Mouse (Mus musculus) liver, postnatal 0 days (tissue): Measurements from ENCODE around the gene Hoxa5. TPM values are rescaled to one million over a fixed set of nuclear protein-coding genes. Genes with fewer than 3 reads are reported as not detected.

ENCODE experiments used
- ATAC-seq: fragments of 200-750 bp; cut with Nextera tagmentation; 2 replicates; pipeline ENCODE4 v1.8.0; 2017; ENCODE audit warnings: mild to moderate bottlenecking, moderate library complexity
- DNase-seq: peaks from one replicate; pipeline ENCODE4 v3.0.0-alpha.2; 2016
- H3K27ac ChIP-seq: fragments of 300-500 bp; sonication (generic); 2 replicates; pipeline ENCODE4 v1.5.1; 2014; ENCODE audit warnings: antibody characterized with exemption, moderate library complexity, mild to moderate bottlenecking, low read depth
- H3K27me3 ChIP-seq: fragments of 300-500 bp; sonication (generic); 2 replicates; pipeline ENCODE4 v1.6.1; 2014; ENCODE audit warnings: low read length, control low read depth, mixed read lengths; ENCODE audit not compliant: insufficient read depth
- H3K36me3 ChIP-seq: fragments of 300-500 bp; sonication (generic); replicated peaks from 2 replicates; pipeline ENCODE4 v1.6.1; 2014; ENCODE audit warnings: mild to moderate bottlenecking, control low read depth, low read length, moderate library complexity, mixed read lengths; ENCODE audit not compliant: insufficient read depth
- H3K4me1 ChIP-seq: fragments of 300-500 bp; sonication (generic); 2 replicates; pipeline ENCODE4 v1.6.1; 2014; ENCODE audit warnings: antibody characterized with exemption, mild to moderate bottlenecking, control low read depth; ENCODE audit not compliant: insufficient read depth
- H3K4me2 ChIP-seq: fragments of 300-500 bp; sonication (generic); 2 replicates; pipeline ENCODE4 v1.6.1; 2014; ENCODE audit warnings: low read depth, mild to moderate bottlenecking, low read length, moderate library complexity, mixed read lengths
- H3K4me3 ChIP-seq: fragments of 300-500 bp; sonication (generic); 2 replicates; pipeline ENCODE4 v1.5.1; 2014; ENCODE audit warnings: low read depth, low read length
- H3K9ac ChIP-seq: fragments of 300-500 bp; sonication (generic); replicated peaks from 2 replicates; pipeline ENCODE4 v1.6.1; 2014; ENCODE audit warnings: mild to moderate bottlenecking, moderate library complexity
- H3K9me3 ChIP-seq: fragments of 300-500 bp; sonication (generic); 2 replicates; pipeline ENCODE4 v1.6.1; 2016; ENCODE audit warnings: mild to moderate bottlenecking, control low read depth, low read length, mixed read lengths
- CTCF ChIP-seq: sonication (generic); IDR thresholded peaks from 2 replicates; pipeline ENCODE4 v1.5.1; 2016; ENCODE audit warnings: antibody characterized with exemption, low read depth
- EP300 ChIP-seq: IDR thresholded peaks from 2 replicates; pipeline ENCODE4 v1.6.1; 2016; ENCODE audit warnings: antibody characterized with exemption, low read depth, mild to moderate bottlenecking
- WGBS: fragments of 180-500 bp; shearing (Covaris S2); extraction: QIAGEN DNeasy Blood & Tissue Kit; methylation state at CpG from one replicate; pipeline ENCODE4 v1.1.7; 2014; ENCODE audit not compliant: insufficient replicate concordance; 5-methylcytosine and 5-hydroxymethylcytosine counted together
- polyA plus RNA-seq: library from polyadenylated mRNA; unstranded; fragments of >200 nt; fragmentation: Nextera tagmentation; extraction: Ambion mirVana; gene quantifications from 2 replicates; pipeline ENCODE4 v1.2.1, GENCODE M21; 2015

Hoxa5 gene
- polyA plus RNA-seq, 1 experiment from 2014 or later: 0.58 TPM

GRCm38 (mm10) chr6:52190410-52190809 is 14.0 kb downstream of the Hoxa5 start:
- DNase-seq (no peak), ATAC-seq (no peak)
- Histone ChIP-seq H3K27me3 (peaks cover 76% of the 10 kb centered on the region), H3K27ac (no peak overlapping the region), H3K4me2 (peak overlapping the region; percentile 73), H3K9me3 (no peaks in the 10 kb centered on the region), H3K9ac (no peak overlapping the region), H3K4me3 (peak overlapping the region; percentile 55; the same call in 1 of the 2 replicates), H3K36me3 (no peaks in the 10 kb centered on the region), H3K4me1 (peaks cover 9% of the 10 kb centered on the region)
- WGBS: 38% methylated on average over 23 of the region's 23 CpGs
- TF ChIP-seq CTCF (no peak), EP300 (no peak)

GRCm38 (mm10) chr6:52189909-52190308 is 14.5 kb downstream of the Hoxa5 start:
- H3K4me2 ChIP-seq: peak overlapping the region; percentile 73; the same call in 1 of the 2 replicates
- no peak for DNase-seq
- no peak overlapping the region for H3K27ac ChIP-seq
- no peak for TF ChIP-seq EP300
- TF ChIP-seq CTCF: no peak
- peaks cover 77% of the 10 kb centered on the region for H3K27me3 ChIP-seq
- no peaks in the 10 kb centered on the region for H3K36me3 ChIP-seq
- no peak for ATAC-seq
- WGBS: 46% methylated on average over 8 of the region's 8 CpGs
- no peak overlapping the region for H3K4me3 ChIP-seq
- H3K4me1 ChIP-seq: peaks cover 9% of the 10 kb centered on the region
- no peak overlapping the region for H3K9ac ChIP-seq
- H3K9me3 ChIP-seq: no peaks in the 10 kb centered on the region

- TF ChIP-seq EP300: no peak
- TF ChIP-seq CTCF: no peak
- Histone ChIP-seq H3K4me1 (peaks cover 9% of the 10 kb centered on the region), H3K27ac (no peak overlapping the region), H3K36me3 (no peaks in the 10 kb centered on the region), H3K4me3 (no peak overlapping the region), H3K9ac (no peak overlapping the region), H3K27me3 (peaks cover 80% of the 10 kb centered on the region), H3K4me2 (no peak overlapping the region), H3K9me3 (no peaks in the 10 kb centered on the region)
- ATAC-seq: no peak
- WGBS: 45% methylated on average over 5 of the region's 5 CpGs
- DNase-seq: no peak
These were observed 15.2 kb downstream of the Hoxa5 start for GRCm38 (mm10) chr6:52189172-52189591.

GRCm38 (mm10) chr6:52186500-52186899 is 17.9 kb downstream of the Hoxa5 start:
- Histone ChIP-seq H3K27ac (no peak overlapping the region), H3K9ac (no peak overlapping the region), H3K9me3 (no peaks in the 10 kb centered on the region), H3K4me2 (no peak overlapping the region), H3K4me3 (no peak overlapping the region), H3K36me3 (no peaks in the 10 kb centered on the region), H3K27me3 (peaks cover 66% of the 10 kb centered on the region), H3K4me1 (peaks cover 8% of the 10 kb centered on the region; the same call in 1 of the 2 replicates)
- no peak for TF ChIP-seq EP300
- TF ChIP-seq CTCF: no peak
- ATAC-seq (no peak), DNase-seq (no peak)
- 46% methylated on average over 1 of the region's 1 CpGs for WGBS

GRCm38 (mm10) chr6:52185834-52186233 is 18.6 kb downstream of the Hoxa5 start:
- whole genome bisulfite sequencing: 42% methylated on average over 3 of the region's 3 CpGs
- Histone ChIP-seq H3K9me3 (no peaks in the 10 kb centered on the region), H3K27me3 (peaks cover 63% of the 10 kb centered on the region), H3K9ac (no peak overlapping the region), H3K4me2 (no peak overlapping the region), H3K4me3 (no peak overlapping the region), H3K4me1 (peaks cover 8% of the 10 kb centered on the region; the same call in 1 of the 2 replicates), H3K27ac (no peak overlapping the region), H3K36me3 (no peaks in the 10 kb centered on the region)
- DNase-seq (no peak), ATAC-seq (no peak)
- TF ChIP-seq EP300 (no peak), CTCF (no peak)

- WGBS: 27% methylated on average over 19 of the region's 19 CpGs
- no peak overlapping the region for H3K27ac ChIP-seq
- H3K4me1 ChIP-seq: peaks cover 8% of the 10 kb centered on the region; the same call in 1 of the 2 replicates
- H3K36me3 ChIP-seq: no peaks in the 10 kb centered on the region
- DNase-seq (no peak), ATAC-seq (no peak)
- H3K9ac ChIP-seq: no peak overlapping the region
- no peak overlapping the region for H3K4me3 ChIP-seq
- H3K9me3 ChIP-seq: no peaks in the 10 kb centered on the region
- no peak overlapping the region for H3K4me2 ChIP-seq
- H3K27me3 ChIP-seq: peaks cover 59% of the 10 kb centered on the region
- no peak for TF ChIP-seq CTCF
- TF ChIP-seq EP300: no peak
These were observed 19.2 kb downstream of the Hoxa5 start for GRCm38 (mm10) chr6:52185222-52185621.

- DNase-seq: no peak
- no peak overlapping the region for H3K27ac ChIP-seq
- H3K4me3 ChIP-seq: no peak overlapping the region
- ATAC-seq: no peak
- no peak overlapping the region for H3K9ac ChIP-seq
- H3K27me3 ChIP-seq: peaks cover 59% of the 10 kb centered on the region
- TF ChIP-seq EP300 (no peak), CTCF (no peak)
- H3K9me3 ChIP-seq: no peaks in the 10 kb centered on the region
- 62% methylated on average over 6 of the region's 6 CpGs for WGBS
- H3K4me2 ChIP-seq: no peak overlapping the region
- H3K4me1 ChIP-seq: peaks cover 8% of the 10 kb centered on the region; the same call in 1 of the 2 replicates
- H3K36me3 ChIP-seq: no peaks in the 10 kb centered on the region
These were observed 19.7 kb downstream of the Hoxa5 start for GRCm38 (mm10) chr6:52184668-52185067.
